Mouse (Mus musculus): ENCODE results near the gene Batf3. TPM values are rescaled to one million over a fixed set of nuclear protein-coding genes. Genes with fewer than 3 reads are reported as not detected.
A peak's percentile ranks its signal among the peaks of the same experiment; 100 is the strongest.

Gene Batf3
- polyA plus RNA-seq (2014; fragmentation: Nextera tagmentation; extraction: Ambion mirVana) = 2.1 and 2.2 TPM in 2 replicates

GRCm38 (mm10) chr1:191097802-191098747, at the start of gene Batf3:
TSS of gene Batf3 (plus strand) at chr1:191097847.
- ATAC-seq (ENCODE audit: low read depth) = peak; percentile 76
- no peak within 1 kb of the TSS for H3K27ac ChIP-seq (ENCODE audit: low read depth, low read length)
- H3K9me3 ChIP-seq (ENCODE audit: control insufficient read depth, low read length) = no peaks in the 10 kb centered on the region; the same call in 1 of the 2 replicates
- H3K4me1 ChIP-seq (ENCODE audit: control insufficient read depth, insufficient read depth, low read length) = no peaks in the 10 kb centered on the region
- H3K4me2 ChIP-seq (ENCODE audit: low read depth, low read length) = peak within 1 kb of the TSS; percentile 100
- H3K4me3 ChIP-seq (ENCODE audit: low read depth, low read length) = peak within 1 kb of the TSS; percentile 53
- H3K36me3 ChIP-seq (ENCODE audit: control insufficient read depth, insufficient read depth, low read length) = no peaks in the 10 kb centered on the region
- WGBS = under 1% methylated on average over 73 of the region's 95 CpGs
- H3K9ac ChIP-seq (replicated peaks; ENCODE audit: low read depth, low read length) = peak within 1 kb of the TSS; percentile 51
- no peaks in the 10 kb centered on the region for H3K27me3 ChIP-seq (ENCODE audit: control insufficient read depth, insufficient read depth, low read length)

DNA sequence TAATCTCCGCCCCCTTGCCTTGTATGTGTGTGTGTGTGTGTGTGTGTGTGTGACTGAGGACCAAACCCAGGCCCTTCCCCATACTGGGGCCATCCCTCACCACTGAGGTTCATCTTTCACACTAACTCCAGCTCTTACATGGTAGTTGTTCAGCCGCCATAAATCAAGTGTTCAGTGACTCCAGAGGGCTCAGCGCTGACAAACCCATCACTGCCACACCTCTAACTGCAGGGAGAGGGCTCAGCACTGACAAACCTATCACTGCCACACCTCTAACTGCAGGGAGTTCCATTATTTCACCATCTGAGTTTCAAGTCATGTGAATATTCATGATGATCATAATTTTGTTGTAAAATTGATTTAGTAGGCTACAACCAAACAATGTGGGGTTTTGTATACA, 44.1 kb upstream of the Batf3 start:
- Histone ChIP-seq H3K27me3 (ENCODE audit: control insufficient read depth, insufficient read depth, low read length) (no peaks in the 10 kb centered on the region), H3K4me3 (ENCODE audit: low read depth, low read length) (no peak overlapping the region), H3K9ac (replicated peaks; ENCODE audit: low read depth, low read length) (no peak overlapping the region), H3K27ac (ENCODE audit: low read depth, low read length) (no peak overlapping the region), H3K9me3 (ENCODE audit: control insufficient read depth, low read length) (no peaks in the 10 kb centered on the region), H3K4me2 (ENCODE audit: low read depth, low read length) (no peak overlapping the region), H3K4me1 (ENCODE audit: control insufficient read depth, insufficient read depth, low read length) (no peaks in the 10 kb centered on the region), H3K36me3 (ENCODE audit: control insufficient read depth, insufficient read depth, low read length) (no peaks in the 10 kb centered on the region)
- ATAC-seq (ENCODE audit: low read depth) = no peak
- 84% methylated on average over 3 of the region's 3 CpGs for WGBS

GRCm38 (mm10) chr1:191054870-191055532, 42.6 kb upstream of the Batf3 start:
- no peaks in the 10 kb centered on the region for H3K4me1 ChIP-seq (ENCODE audit: control insufficient read depth, insufficient read depth, low read length)
- ATAC-seq (ENCODE audit: low read depth) = no peak
- H3K27ac ChIP-seq (ENCODE audit: low read depth, low read length) = no peak overlapping the region
- H3K4me2 ChIP-seq (ENCODE audit: low read depth, low read length) = no peak overlapping the region
- H3K9me3 ChIP-seq (ENCODE audit: control insufficient read depth, low read length) = no peaks in the 10 kb centered on the region
- no peak overlapping the region for H3K4me3 ChIP-seq (ENCODE audit: low read depth, low read length)
- H3K27me3 ChIP-seq (ENCODE audit: control insufficient read depth, insufficient read depth, low read length) = no peaks in the 10 kb centered on the region
- no peak overlapping the region for H3K9ac ChIP-seq (replicated peaks; ENCODE audit: low read depth, low read length)
- 81% methylated on average over 8 of the region's 8 CpGs for WGBS
- no peaks in the 10 kb centered on the region for H3K36me3 ChIP-seq (ENCODE audit: control insufficient read depth, insufficient read depth, low read length)

DNA sequence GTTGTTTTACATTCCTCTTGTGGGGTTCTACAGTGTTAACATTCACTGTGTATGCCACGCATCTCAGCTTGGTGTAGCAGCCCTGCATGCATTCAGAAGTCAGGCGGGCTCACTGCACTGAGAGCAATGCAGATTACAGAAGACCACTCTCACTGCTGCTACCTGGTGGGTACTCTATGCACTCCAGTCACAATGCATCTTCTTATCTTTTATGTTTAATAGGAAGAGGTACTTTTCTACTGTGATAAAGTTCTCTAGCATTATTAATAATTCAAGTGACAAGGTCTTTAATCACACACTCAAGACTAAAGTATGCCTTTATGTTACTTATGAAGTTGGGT, 42.1 kb upstream of the Batf3 start:
- Histone ChIP-seq H3K4me3 (ENCODE audit: low read depth, low read length) (no peak overlapping the region), H3K4me2 (ENCODE audit: low read depth, low read length) (no peak overlapping the region), H3K36me3 (ENCODE audit: control insufficient read depth, insufficient read depth, low read length) (no peaks in the 10 kb centered on the region), H3K9ac (replicated peaks; ENCODE audit: low read depth, low read length) (no peak overlapping the region), H3K4me1 (ENCODE audit: control insufficient read depth, insufficient read depth, low read length) (no peaks in the 10 kb centered on the region), H3K9me3 (ENCODE audit: control insufficient read depth, low read length) (no peaks in the 10 kb centered on the region), H3K27me3 (ENCODE audit: control insufficient read depth, insufficient read depth, low read length) (no peaks in the 10 kb centered on the region), H3K27ac (ENCODE audit: low read depth, low read length) (no peak overlapping the region)
- 73% methylated on average over 2 of the region's 2 CpGs for WGBS
- no peak for ATAC-seq (ENCODE audit: low read depth)

- Histone ChIP-seq H3K27ac (ENCODE audit: low read depth, low read length) (no peak overlapping the region), H3K4me3 (ENCODE audit: low read depth, low read length) (no peak overlapping the region), H3K27me3 (ENCODE audit: control insufficient read depth, insufficient read depth, low read length) (no peaks in the 10 kb centered on the region), H3K36me3 (ENCODE audit: control insufficient read depth, insufficient read depth, low read length) (no peaks in the 10 kb centered on the region), H3K4me2 (ENCODE audit: low read depth, low read length) (no peak overlapping the region), H3K9me3 (ENCODE audit: control insufficient read depth, low read length) (no peaks in the 10 kb centered on the region), H3K4me1 (ENCODE audit: control insufficient read depth, insufficient read depth, low read length) (0 out of 2 replicates have a peak, but pooled peaks cover 2% of the 10 kb centered on the region), H3K9ac (replicated peaks; ENCODE audit: low read depth, low read length) (no peak overlapping the region)
- no peak for ATAC-seq (ENCODE audit: low read depth)
- WGBS = 76% methylated on average over 3 of the region's 3 CpGs
Observed at GRCm38 (mm10) chr1:191057461-191057860, 40.2 kb upstream of the Batf3 start.

GRCm38 (mm10) chr1:191062241-191062780, 35.3 kb upstream of the Batf3 start:
- H3K27ac ChIP-seq (ENCODE audit: low read depth, low read length) = peak overlapping the region; percentile 55; the same call in 1 of the 2 replicates
- H3K4me3 ChIP-seq (ENCODE audit: low read depth, low read length) = peak overlapping the region; percentile 61
- peak overlapping the region; percentile 74 for H3K9ac ChIP-seq (replicated peaks; ENCODE audit: low read depth, low read length)
- no peaks in the 10 kb centered on the region for H3K27me3 ChIP-seq (ENCODE audit: control insufficient read depth, insufficient read depth, low read length)
- no peaks in the 10 kb centered on the region for H3K36me3 ChIP-seq (ENCODE audit: control insufficient read depth, insufficient read depth, low read length)
- no peaks in the 10 kb centered on the region for H3K9me3 ChIP-seq (ENCODE audit: control insufficient read depth, low read length)
- peak overlapping the region; percentile 85 for H3K4me2 ChIP-seq (ENCODE audit: low read depth, low read length)
- ATAC-seq (ENCODE audit: low read depth) = peak; percentile 32; the same call in 1 of the 2 replicates
- 0 out of 2 replicates have a peak, but pooled peaks cover 9% of the 10 kb centered on the region for H3K4me1 ChIP-seq (ENCODE audit: control insufficient read depth, insufficient read depth, low read length)
- WGBS = 6% methylated on average over 15 of the region's 15 CpGs

GRCm38 (mm10) chr1:191062781-191063485, 34.7 kb upstream of the Batf3 start, which contains the start of the genes Tatdn3 and Nsl1:
TSS of gene Tatdn3 (minus strand) at chr1:191062932.
TSS of gene Nsl1 (plus strand) at chr1:191063012.
- Histone ChIP-seq H3K9ac (replicated peaks; ENCODE audit: low read depth, low read length) (peak within 1 kb of the TSS; percentile 74), H3K27me3 (ENCODE audit: control insufficient read depth, insufficient read depth, low read length) (no peaks in the 10 kb centered on the region), H3K4me3 (ENCODE audit: low read depth, low read length) (peak within 1 kb of the TSS; percentile 61), H3K36me3 (ENCODE audit: control insufficient read depth, insufficient read depth, low read length) (no peaks in the 10 kb centered on the region), H3K4me2 (ENCODE audit: low read depth, low read length) (peak within 1 kb of the TSS; percentile 85), H3K27ac (ENCODE audit: low read depth, low read length) (peak within 1 kb of the TSS; percentile 55; the same call in 1 of the 2 replicates), H3K9me3 (ENCODE audit: control insufficient read depth, low read length) (no peaks in the 10 kb centered on the region), H3K4me1 (ENCODE audit: control insufficient read depth, insufficient read depth, low read length) (0 out of 2 replicates have a peak, but pooled peaks cover 9% of the 10 kb centered on the region)
- WGBS = under 1% methylated on average over 55 of the region's 56 CpGs
- ATAC-seq (ENCODE audit: low read depth) = peak; percentile 92

- H3K4me2 ChIP-seq (ENCODE audit: low read depth, low read length) = peak overlapping the region; percentile 85; the same call in 1 of the 2 replicates
- no peak for ATAC-seq (ENCODE audit: low read depth)
- no peaks in the 10 kb centered on the region for H3K36me3 ChIP-seq (ENCODE audit: control insufficient read depth, insufficient read depth, low read length)
- no peak overlapping the region for H3K9ac ChIP-seq (replicated peaks; ENCODE audit: low read depth, low read length)
- no peaks in the 10 kb centered on the region for H3K9me3 ChIP-seq (ENCODE audit: control insufficient read depth, low read length)
- peak overlapping the region; percentile 61; the same call in 1 of the 2 replicates for H3K4me3 ChIP-seq (ENCODE audit: low read depth, low read length)
- H3K4me1 ChIP-seq (ENCODE audit: control insufficient read depth, insufficient read depth, low read length) = 0 out of 2 replicates have a peak, but pooled peaks cover 9% of the 10 kb centered on the region
- 67% methylated on average over 9 of the region's 9 CpGs for WGBS
- no peaks in the 10 kb centered on the region for H3K27me3 ChIP-seq (ENCODE audit: control insufficient read depth, insufficient read depth, low read length)
- no peak overlapping the region for H3K27ac ChIP-seq (ENCODE audit: low read depth, low read length)
Observed at GRCm38 (mm10) chr1:191063700-191064099, 33.9 kb upstream of the Batf3 start.
